Mouse (Mus musculus): ENCODE results near the gene Adgrb2.

The Adgrb2 gene

DNA sequence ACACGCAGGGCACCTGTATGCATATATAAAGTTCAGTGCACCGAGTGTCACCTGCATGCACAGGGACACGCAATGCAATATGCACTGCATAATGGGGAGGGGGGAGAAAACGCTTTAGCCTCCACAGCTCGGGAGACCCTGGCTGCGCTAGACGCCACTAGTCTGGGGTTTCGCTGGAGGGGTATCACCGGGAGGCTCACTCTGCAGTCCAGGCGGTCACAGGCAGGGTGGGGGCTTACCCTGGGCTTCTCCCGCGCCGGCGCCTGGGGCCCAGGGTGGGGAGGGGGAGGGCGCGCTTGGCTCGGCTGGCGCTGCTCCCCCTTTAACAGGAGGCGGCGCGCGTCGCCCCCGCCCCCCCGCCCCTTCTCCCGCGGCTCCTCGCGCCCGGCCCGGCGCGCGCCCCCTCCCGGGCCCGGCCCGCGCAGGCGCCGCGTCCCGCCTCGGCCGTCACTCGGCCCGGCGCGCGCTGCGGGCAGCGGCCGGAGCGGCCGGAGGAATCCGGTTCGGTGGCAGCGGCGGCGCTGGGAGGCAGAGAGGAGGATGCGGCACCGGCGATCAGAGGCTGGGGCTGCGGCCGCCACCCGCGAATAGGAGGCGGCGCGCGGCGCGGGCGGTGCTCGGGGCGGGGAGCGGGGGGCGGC, at the start of gene Adgrb2:
Gene Adgrb2 (plus strand): TSS at position 450 of the 641 bp plus-strand sequence.
- no peak for DNase-seq

GRCm38 (mm10) chr4:129951359-129951821, 33.3 kb upstream of the Adgrb2 start:
- DNase-seq = peak; percentile 13

- DNase-seq = no peak
Measured at GRCm38 (mm10) chr4:129952241-129952810, 32.3 kb upstream of the Adgrb2 start.

DNA sequence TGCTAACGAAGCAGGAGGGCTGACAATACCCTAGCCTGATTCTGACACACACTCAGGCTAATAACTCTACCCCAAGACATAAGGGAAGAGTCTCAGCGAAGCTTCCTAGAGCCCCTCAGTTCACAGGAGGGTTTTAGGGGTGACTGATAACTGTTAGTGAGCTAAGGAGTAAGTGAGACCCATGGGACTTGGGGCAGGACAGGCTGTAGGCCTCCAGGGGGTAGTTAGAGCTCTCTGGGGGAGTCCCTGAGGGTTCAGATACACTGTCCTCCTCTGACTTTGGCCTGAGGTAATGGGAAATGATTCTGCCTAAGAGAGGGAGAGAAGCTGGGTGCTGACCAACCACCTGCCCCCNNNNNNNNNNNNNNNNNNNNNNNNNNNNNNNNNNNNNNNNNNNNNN, 30.1 kb upstream of the Adgrb2 start:
- no peak for DNase-seq

DNA sequence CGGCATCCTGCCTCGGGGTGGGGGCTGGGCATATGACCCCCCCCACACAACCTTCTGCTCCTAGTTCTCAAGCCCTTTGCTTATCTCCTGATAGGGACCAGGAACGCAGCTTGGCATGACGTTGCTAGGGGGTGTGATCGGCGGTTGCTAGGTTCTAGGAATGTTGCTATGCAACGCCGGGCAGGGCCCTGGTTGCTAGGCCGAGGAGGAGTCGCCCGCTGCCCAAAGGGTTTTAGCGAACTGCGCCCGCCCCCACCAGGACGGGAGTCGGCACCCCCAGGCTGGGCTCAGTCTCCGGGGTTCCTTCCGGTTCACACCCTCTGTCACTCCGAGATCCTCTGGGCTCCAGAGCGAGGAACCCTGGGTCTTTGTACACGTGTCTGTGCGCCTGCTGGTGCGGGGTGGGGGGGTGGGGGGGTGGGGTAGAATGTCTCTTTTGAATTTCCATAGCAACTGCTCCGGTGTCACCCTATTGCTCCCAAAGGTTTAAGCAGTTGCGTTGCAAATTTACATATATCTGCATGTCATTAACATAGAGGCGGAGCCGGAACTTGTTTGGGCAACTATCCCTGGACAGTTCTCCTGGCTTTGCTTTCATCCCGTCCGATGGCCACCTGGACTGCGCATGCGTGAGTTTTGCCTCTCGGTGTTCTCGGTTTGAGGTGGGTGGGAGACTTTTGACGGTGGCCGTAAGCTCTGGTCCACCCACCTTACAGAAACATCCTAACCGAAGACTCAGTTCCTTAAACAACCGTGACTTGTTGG, 24.3 kb upstream of the Adgrb2 start:
- DNase-seq = peak; percentile 65

- no peak for DNase-seq
Measured at GRCm38 (mm10) chr4:129965294-129965693, 19.4 kb upstream of the Adgrb2 start.

DNA sequence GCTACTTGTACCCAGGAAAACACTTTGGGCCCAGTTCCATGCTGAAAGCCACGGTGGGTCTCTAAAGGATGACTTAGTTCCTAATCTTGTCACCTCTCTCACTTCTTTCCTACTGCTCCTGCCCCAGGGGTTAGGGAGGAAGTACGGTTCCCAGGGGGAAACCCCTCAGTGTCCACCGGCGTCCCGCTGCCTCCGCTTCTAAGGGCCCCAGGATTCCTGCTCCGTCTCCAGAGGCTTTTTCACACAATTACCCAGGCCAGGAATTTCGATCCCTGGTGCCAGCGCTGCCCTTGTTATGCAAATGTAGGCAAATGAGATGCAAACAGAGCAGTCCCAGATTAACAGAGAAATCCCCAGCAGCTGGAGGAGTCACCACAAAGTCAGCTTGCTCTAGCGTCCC, 18.5 kb upstream of the Adgrb2 start:
- DNase-seq = no peak

- no peak for DNase-seq
Measured at GRCm38 (mm10) chr4:129967024-129968014, 17.4 kb upstream of the Adgrb2 start.

DNA sequence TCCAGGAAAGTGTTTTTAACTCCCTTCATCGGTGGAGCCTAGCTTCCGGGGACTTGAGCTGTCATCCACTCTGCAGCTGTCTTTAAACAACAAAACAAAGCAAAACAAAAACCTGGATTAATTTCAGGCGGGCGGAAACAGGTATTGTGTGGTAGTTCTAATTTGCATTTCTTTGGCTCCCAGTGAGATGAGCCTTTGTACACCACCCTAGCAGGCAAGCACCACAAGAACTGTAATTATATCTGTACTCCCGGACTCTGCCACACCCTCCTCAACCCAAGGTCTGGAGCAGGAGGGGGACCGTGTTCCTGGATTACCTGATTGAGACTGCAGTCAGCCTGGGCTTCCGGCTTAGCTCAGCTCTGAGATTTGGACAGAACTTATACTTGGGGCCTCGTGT, 14.5 kb upstream of the Adgrb2 start:
- no peak for DNase-seq

DNA sequence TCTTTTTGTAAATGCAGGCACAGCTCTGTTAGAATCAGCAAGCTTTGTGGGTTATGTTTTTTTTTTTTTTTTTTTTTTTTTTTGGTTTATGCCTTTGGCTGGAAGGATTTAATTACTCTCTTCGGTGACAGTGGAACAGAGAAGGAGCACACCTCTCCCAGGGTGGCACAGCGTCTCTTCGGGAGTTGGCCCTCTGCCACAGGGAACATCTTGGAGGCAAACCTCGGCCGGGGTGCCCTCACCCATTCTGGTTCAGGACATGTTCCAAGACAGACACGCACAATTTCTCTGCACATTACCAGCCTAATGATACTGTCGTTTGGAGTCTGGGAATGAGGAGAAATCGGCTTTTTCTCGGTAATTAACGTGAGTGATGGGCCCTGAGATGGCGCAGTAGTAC, 13.8 kb upstream of the Adgrb2 start:
- no peak for DNase-seq

- no peak for DNase-seq
Measured at GRCm38 (mm10) chr4:129971989-129972388, 12.7 kb upstream of the Adgrb2 start.

- DNase-seq = no peak
Measured at GRCm38 (mm10) chr4:129974285-129974684, 10.4 kb upstream of the Adgrb2 start.

- no peak for DNase-seq
Measured at GRCm38 (mm10) chr4:129977256-129977655, 7.4 kb upstream of the Adgrb2 start.

- no peak for DNase-seq
Measured at GRCm38 (mm10) chr4:129978227-129978626, 6.4 kb upstream of the Adgrb2 start.

DNA sequence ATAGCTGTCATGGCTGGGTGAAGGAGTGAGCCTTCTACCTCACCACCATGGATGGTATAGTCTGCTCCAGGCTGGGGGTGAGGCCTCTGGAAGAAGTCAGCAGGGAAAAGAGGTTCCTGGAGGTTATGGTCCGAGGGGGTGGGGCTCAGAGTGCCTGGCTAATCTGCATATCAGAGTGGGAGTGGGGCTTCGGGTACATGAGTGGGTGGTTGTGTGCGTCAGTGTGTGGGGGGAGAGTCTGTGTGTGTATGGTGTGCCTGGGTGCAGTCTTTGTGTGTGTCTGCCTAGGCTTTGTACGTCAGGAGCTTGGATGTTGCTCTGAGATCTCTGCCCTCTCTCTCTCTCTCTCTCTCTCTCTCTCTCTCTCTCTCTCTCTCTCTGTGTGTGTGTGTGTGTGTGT, 5.7 kb upstream of the Adgrb2 start:
- no peak for DNase-seq

GRCm38 (mm10) chr4:129981657-129982056, 3.0 kb upstream of the Adgrb2 start:
- peak; percentile 44 for DNase-seq

GRCm38 (mm10) chr4:129983046-129983445, 1.6 kb upstream of the Adgrb2 start:
- DNase-seq = no peak

DNA sequence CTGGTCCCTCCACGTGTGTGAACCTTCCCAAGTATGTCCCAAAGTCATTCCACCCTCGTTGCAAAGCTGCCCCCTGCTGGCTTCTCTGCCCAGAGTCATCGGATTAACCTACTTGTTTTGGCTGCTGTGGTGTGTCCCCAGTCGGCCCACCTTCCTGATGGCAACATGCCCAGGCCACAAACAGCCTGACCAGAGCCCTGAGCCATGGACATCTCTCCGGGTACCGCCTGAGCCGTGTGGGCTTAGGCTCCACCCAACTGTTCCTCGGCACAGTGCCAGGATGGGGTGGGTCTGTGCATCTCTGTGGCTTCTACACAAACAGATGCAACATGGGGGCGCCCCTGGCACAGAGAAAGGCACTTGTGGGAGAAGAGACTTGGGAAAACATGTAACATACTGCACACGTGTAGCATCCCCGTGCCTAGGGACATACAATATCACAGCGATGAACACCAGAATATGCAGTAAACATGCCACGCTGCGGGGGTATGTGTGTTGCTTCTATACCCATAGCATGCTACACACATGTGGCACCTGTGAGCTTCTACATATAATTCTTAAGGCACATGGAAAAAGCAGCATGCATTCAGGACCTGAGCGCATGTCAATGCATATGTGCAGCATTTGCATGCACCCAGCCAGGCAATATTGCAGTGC, 778 bp upstream of the Adgrb2 start:
- DNase-seq = peak; percentile 62

GRCm38 (mm10) chr4:129985161-129985670, 546 bp downstream of the Adgrb2 start:
- DNase-seq = no peak

- DNase-seq = peak; percentile 20
Measured at GRCm38 (mm10) chr4:129985671-129986441, 1.2 kb downstream of the Adgrb2 start.

- no peak for DNase-seq
Measured at GRCm38 (mm10) chr4:129987825-129988504, 3.3 kb downstream of the Adgrb2 start.

All from kidney, adult 9 months (tissue).